Mouse (Mus musculus) T-cell, adult 2 months (primary cell): ENCODE data around the gene Shtn1.

ENCODE experiments used
- DNase-seq: peaks from one replicate; pipeline ENCODE4 v3.0.0; 2022; ENCODE audit warnings: low spot score

Gene Shtn1

DNA sequence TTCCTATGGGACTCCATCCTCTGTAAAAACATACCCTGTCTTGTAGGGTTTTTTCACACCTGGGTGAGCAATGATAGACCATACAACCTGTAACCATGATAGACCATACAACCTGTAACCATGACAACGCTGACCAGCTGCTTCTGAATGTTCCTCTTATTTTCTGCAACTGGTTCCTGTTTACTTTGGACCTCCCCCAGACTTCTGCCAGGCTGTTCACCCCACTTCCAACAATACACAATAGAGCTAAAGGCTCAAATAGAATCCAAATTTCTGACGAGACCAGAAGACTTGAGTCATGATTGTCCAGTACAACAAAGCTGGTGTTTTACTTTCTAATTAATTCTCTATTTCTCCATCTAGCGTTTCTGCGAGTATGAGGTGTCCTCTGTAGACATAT is 23.8 kb downstream of the Shtn1 start:
- no peak for DNase-seq

DNA sequence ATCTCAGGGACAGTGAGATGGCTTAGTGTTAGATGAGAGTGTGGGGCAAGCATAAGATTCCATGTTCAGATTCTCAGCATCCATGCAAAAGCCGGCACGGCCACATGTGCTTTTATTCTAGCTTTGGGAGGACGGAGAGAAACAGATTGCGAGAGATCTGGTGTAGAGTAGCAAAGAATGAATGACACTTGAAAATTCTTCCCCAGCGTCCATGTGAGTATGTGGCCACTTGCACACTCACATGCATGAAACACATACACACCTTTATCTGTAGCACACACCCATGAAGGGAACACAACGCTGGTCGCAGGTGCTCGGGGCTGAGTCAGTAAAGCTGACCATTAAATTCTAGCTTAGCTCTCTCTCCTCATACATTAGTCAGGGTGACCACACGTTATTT is 24.3 kb downstream of the Shtn1 start:
- DNase-seq: no peak

DNA sequence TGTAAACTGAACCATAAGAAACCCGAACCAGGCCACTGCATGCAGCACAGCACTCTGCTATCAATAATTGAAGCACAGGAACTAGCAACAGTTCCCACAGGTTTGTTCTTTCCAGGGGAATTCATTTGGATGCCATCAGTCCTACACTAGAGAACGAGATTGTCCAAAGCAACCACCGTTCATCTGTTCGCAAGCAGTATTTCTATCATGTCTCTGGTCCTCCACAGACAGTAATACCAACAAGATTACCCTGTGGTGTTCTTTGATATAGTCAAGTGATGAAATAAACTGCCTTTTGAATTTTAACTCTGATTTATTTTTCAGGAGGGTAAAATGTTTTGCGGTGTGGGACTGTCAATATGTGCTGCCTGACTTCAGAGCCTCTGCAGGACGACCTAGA is 27.0 kb downstream of the Shtn1 start:
- no peak for DNase-seq

DNA sequence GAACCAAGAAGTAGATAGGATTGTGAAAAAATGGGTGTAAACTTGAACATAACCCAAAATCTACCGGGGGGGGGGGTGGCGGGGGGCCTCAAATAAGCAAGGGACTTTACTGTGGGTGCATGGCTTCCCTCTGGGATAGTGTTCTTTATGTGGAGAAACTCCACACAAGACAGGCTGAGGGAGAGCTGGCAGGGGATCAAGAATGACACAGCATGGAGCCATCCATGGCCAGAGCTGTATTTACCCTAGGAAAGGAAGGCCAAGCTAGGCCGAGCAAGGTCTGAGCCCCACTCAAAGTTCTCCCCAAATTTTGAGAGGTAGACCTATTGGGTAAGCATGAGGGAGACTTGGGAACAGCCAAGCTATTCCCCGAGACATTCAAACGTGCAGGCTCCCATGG is 28.4 kb downstream of the Shtn1 start:
- DNase-seq: no peak

DNA sequence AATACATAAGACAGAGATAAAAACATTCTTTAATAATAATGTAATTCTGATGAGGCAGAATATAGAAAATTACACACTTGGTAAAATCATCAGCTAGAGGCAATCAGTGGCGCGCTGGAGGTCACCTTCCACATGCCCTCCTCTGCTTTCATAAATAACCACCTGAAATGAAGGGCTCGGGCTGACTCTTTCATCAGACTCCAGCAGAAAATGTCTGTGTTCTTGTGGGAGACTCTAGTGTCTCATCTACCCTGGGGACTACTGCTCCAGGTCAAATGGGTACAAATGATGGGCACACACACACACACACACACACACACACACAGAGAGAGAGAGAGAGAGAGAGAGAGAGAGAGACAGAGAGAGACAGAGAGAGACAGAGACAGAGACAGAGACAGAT is 34.8 kb downstream of the Shtn1 start:
- DNase-seq: no peak

- DNase-seq: no peak
Measured at GRCm38 (mm10) chr19:59038793-59039192, 37.1 kb downstream of the Shtn1 start.

DNA sequence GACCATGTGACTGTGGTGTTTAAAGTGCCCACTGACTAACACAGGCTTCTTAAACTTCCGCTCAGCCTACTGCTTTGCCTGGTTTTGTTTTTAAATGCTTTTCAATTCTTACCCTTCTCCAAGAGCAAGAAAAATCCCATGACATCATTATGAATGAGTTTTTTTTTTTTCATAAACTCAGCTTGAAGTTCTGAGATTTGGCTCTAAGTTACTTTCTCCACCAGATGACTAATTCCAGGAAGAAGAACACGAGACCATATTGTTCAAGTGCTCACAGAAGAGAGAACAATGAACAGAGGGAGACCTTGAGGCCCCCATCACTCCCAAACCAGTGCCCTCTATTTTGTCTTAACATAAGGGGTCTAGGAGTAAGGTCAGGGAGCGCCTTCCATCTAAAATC is 39.1 kb downstream of the Shtn1 start:
- no peak for DNase-seq

DNA sequence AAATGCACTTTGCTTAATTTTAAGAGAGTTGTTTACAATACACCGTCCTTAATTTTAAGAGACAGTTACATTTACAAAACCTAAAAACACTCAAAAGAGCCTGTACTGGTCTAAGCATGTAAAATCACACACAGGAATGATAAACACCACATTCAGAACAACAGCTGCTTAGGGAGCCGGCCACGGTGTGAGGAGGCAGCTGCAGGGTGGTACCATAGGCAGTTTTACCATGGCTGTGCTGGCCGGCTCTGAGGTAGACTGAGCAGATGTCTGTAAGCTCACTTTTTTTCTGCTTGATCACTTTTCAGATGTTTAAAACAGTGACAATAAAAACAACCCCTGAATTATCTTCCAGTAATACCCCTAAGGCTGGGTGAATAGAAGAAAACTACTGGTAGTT is 42.7 kb downstream of the Shtn1 start:
- DNase-seq: no peak

DNA sequence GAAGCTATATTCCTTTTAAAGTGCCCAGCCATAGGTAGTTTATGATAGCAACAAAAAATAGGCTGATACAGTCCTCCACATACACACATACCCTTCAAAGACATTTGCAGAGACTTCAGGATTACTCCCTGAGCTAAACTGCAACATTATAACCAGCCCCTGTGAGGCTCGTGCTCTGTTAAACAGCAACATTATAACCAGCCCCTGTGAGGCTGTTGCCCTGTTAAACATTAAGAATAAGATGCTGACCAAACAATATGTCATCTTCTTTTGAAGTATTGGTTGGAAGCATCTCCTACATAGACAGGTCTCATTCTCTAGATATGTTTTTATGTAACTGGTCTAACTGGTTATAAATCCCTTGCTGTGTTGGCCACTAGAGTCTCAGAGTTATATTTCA is 45.7 kb downstream of the Shtn1 start:
- no peak for DNase-seq

DNA sequence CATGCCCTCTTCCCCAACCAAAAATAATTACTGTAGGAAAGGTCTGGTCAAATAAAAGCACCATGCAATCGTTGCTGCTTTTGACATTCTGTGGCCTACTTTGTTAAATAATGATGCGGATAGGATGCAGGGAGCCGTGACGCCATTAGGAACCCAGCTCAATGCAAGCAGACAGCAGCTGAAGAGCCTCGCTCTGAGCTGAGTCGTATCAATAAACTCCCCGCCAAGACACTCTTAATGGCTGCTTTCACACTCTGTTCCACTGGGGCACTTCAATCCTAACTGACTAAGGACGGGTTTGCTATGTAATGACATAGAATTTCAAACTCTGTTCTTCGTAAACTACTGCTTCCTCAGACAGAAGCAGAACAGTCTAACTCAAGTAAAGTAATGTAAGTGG is 46.9 kb downstream of the Shtn1 start:
- no peak for DNase-seq

- no peak for DNase-seq
Measured at GRCm38 (mm10) chr19:59028130-59028529, 47.8 kb downstream of the Shtn1 start.

GRCm38 (mm10) chr19:59023876-59024275 is 52.0 kb downstream of the Shtn1 start:
- no peak for DNase-seq

DNA sequence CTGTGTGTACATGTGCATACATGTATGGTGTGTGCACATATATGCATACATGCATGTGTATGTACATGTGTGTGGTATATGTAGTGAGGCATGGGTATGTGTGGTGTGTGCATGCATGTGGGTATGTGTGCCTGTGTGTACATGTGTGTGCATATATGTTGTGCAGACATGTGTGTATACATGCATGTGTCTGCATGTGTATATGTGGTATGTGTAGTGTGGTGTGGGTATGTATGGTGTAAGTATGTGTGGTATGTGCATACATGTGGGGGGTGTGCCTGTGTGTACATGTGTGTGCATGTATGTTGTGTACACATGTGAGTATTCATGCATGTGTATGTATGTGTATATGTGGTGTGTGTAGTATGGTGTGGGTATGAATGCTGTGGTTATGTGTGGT is 54.3 kb downstream of the Shtn1 start:
- no peak for DNase-seq

DNA sequence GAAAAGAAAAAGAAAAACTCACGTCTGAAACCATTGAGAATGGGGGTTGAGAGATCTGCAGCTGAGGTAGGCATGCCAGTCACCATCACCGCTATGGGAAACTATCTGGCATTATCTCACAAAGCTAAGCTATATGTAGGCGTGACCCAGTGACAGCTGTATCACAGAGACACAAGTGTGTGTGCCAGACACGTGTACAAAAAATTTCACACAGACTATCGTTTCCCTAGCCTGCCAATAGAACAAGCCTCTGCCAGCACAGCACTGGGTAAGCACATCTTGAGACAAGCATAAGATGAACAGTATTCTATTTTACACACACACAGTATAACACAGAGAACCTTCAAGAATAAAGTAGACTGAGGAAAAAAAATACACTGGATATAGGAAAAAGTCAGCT is 65.1 kb downstream of the Shtn1 start:
- DNase-seq: no peak

- DNase-seq: no peak
Measured at GRCm38 (mm10) chr19:59006577-59007340, 69.1 kb downstream of the Shtn1 start.

- no peak for DNase-seq
Measured at GRCm38 (mm10) chr19:59002827-59003226, 73.1 kb downstream of the Shtn1 start.

GRCm38 (mm10) chr19:58981571-58981970 is 94.3 kb downstream of the Shtn1 start:
- DNase-seq: no peak

DNA sequence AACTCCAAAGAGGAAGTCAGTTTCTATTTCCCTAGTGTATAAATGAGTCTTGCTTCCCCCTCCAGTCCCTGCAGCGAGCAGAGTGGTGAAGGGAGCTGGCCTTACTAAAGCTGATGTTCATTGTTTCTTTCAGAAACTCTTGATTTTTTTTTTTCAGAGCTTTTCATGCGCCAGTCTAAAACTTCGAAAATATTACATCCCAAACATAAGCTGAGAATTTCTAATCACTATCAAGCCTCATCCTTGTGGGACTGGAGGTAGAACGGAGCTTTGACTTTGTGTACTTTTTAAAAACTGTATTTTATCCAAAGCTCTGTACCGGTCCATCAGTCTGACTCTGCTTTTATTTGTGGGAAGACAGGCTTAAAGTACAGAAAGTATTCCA is 95.9 kb downstream of the Shtn1 start:
- DNase-seq: no peak

DNA sequence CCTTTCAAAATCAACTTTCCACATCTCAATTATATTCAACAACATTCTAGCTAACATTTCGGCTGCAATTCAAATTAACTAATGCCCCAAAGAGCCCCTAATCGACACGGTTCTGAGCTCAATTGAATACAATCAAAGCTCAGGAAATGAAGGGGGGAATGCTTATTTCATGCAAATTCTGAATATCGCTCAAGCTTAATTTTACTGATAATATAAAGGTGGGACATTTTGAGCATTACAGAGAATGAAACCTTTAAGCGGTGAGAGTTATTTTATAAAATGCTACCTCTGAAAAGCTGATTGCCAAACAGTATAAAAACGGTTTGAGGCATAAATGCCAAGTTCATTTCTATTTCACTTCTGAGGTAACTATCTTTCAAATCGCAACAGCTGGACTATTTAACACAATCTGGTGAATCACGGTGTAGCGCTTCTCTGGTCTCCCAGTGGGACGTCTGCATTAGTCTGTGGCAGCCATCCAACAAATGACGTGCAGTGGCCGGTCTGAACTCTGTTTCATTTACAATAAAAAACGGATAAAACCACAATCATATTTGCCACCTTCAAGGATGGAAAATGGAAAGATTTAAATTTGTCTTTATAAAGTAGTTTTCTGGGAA is 96.4 kb downstream of the Shtn1 start:
- no peak for DNase-seq

DNA sequence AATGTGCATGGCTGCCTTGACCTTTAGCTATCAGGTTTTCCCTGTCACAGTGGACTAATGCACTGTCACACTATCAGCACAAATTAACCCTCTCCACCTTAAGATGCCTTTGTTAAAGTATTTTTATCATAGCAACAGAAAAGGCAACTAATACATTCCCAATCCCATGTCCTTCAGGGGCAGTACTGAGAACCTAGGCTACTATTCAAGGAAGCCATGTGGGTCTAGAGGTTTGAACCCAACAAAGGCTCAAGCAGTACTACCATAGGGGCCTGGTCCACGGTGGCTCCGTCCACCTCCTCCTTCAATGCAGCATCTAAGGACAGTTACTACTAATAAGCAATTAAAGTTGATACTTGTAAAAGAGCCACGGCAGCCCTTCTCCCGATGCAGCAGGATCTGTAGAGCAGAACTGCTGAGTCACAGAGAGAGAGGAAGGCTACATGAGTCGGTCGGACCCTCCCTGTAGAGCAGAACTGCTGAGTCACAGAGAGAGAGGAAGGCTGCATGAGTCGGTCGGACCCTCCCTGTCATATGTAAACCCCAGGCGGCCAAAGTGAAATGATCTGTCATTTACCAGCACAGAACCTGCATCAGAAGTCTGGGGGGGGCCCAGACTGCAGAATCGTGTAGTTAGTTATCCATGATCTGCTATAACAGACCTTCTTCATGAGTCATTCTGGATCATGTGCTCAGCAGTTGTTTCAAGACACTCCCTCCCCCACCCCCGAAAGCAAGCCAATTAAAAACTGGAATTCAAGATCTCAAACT is 97.3 kb downstream of the Shtn1 start:
- no peak for DNase-seq

DNA sequence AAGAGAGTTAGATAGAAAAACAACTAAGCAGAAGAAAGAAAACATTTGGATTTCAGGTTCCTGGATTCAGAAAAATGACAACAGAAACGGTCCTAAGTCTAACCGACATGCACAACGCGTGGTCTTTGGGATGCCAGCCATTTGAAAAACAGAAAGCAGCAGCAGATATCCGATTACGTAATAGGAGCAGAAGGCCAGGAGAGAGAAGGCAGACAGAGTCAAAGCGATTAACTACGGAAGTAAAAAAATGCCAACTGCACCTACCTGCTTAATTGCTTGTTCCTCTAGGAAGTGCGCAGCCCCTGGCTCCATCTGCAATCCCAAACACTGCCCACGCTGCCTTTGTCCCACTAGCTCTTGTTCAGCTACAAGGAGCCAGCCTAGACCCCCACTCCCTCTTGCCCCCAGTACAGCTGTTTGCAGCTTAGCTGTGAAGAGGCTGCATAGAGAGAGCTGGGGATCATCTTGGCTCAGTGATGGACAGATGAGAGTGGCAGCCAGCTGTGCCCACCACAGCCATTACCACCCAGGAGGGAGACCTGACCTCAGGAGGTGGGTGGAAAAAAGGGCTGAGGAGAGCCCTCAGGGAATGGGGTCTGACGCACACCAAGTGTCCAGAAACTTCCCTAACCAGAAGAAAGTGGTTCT is 100.6 kb downstream of the Shtn1 start:
- no peak for DNase-seq

GRCm38 (mm10) chr19:58974126-58974525 is 101.8 kb downstream of the Shtn1 start:
- DNase-seq: no peak

GRCm38 (mm10) chr19:58970826-58971225 is 105.1 kb downstream of the Shtn1 start:
- DNase-seq: no peak
